Mouse (Mus musculus) layer of hippocampus, adult 18-20 months (tissue): ENCODE measurements at regions not wholly inside any gene's neighbourhood (a gene's known extent, or its start where the extent isn't known, plus 50 kb on each side); places are given as distances from the start of the nearest gene placed in this dataset.

ENCODE experiments used
- DNase-seq, 2 experiments: peaks; one replicate each; pipeline ENCODE4 v3.0.0; 2022; ENCODE audit warnings: low spot score in 2 of 2

DNA sequence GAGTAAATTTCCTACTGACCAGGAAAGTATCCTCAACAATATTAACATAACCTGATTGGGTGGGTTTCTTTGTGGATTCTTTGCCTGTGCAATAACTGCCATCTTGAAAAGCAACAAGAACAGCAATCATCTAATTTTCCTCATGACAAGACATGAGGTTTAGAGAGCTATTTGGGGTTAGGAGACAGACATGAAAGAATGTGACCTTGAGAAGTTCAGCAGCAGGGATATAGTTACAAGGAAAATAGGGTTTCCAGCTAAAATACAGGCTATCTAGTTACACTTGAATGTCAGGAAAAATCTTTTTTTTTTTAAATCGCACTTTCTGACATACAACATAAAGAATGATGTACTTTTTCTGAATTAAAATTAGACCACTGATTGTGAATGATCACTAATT, 83.7 kb upstream of the Lama2 start:
- no peak for DNase-seq

DNA sequence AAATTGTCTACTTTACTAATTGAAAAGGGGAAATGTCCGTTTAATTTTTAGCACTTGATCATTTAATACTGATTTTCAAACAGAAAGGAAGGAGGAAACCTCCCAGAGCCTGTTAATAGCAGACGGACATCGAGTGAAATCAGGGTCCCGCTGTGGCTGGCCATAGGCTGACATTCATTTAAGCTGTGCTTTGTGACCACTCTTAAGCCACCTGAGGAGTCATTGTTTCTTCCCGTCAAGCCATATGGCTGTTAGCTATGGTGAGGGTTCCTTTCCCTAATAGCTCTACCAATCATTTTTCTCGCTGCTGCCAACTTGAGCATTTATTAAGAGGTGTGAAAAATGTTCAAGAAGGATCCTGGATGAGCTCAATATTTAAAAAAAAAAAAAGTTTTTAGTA, 78.7 kb upstream of the Lama2 start:
- no peak for DNase-seq

DNA sequence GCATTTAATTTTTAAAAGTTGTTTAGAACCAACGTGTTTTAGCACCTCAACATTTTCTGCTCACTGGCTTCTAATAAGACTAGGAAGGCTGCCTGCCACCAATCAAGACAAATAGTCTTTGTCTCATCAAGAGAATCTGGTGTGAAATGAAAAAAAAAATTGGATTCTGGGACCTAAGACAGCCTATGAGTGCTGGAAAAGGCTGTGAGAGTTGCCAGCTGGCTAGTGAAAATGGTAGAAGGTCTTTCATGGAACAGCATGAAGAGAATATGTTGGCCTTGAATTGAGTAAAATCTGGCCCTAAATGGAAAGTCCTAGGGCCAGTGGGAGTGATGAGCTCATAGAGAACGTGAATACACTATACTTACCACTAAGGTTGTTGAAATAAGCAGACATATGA, 61.8 kb upstream of the Lama2 start:
- DNase-seq, result no peak

DNA sequence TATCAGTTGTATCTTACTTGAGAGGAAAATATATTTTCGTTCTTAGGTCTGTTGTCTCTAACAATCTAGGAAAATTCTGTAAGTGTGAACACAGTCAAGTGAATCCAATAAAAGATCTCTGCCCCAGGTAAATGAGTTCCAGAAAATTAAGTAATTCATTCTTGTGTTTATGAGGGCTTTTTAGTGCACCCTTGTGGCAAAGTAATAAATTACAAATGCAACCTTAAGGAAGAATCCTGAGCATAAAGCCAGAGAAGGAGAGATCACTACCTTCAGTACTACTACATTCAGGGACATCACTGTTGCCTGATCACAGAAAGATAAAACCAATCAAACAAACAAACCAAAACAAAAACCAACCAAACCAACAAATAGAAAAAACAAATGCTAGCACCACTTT, 56.0 kb upstream of the Lama2 start:
- DNase-seq, result peak in 1 of 2 experiments; percentile 25

DNA sequence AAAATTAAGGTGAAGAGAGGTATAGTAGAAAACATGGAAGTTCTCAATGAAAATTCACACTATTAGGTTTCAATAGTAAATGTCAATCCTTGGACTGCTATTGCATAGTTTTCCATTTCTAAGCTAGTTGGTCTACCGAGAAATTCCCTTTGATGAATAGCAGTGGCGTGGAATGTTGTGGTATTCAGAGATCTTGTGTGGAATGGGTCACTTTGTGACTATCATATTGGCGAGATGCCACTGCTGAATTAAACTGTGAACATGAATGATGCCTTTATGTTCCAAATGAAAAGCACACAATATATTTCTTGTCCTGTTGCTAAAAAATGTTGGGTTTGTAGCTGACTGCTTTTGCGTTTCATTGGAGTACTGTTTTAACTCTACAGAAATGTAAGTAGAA, 54.8 kb upstream of the Lama2 start:
- DNase-seq, result no peak
